ENCODE assay signal across 24 mouse cellular contexts in the genomic region with DNA sequence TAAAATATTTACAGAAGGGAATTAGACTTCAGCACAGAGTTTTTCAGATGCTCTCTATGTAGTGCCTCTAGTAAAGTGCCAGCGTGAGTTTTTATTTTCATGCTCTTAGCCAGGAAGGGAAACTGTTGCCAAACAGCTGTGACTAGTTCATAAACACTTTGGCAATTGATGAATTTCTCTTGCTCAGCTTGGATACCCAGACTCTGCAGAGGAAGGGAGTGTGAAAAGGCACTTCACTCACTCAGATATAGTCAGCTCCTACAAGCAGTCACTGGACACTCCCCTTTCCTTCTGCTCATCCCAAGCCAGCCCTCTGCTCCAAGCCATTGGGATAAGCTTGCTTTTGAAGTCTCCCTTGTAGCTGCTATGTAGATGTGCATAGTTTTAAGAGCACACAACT. TPM values are rescaled to one million over a fixed set of nuclear protein-coding genes. Genes with fewer than 3 reads are reported as not detected.
DNase-seq lines count a peak whose midpoint lies in the region; ATAC-seq lines count a peak whose summit lies in the region.
"Had no signal": no experiment of that assay in that cellular context is flagged by ENCODE, and none has a peak within 500 bp of the region (broad histone marks: within the 10 kb centered on the region; RNA-seq: fewer than 3 reads in every experiment).

No protein-coding gene starts in this region.

- H3K4me3 ChIP-seq in forebrain, embryonic 14.5 days (ENCODE audit: low read depth, low read length), result no peak overlapping the region
- no peak overlapping the region for H3K4me3 ChIP-seq in forebrain, embryonic 16.5 days (replicated peaks; ENCODE audit: low read length)
- H3K4me3 ChIP-seq in lung, embryonic 15.5 days, result no peak overlapping the region
- H3K4me3 ChIP-seq: embryonic facial prominence, embryonic 12.5 days; forebrain, embryonic 13.5 days; heart, adult 2 months; heart, embryonic 15.5 days; hindbrain, embryonic 10.5 days had no signal

- no peaks in the 10 kb centered on the region for H3K9me3 ChIP-seq in forebrain, embryonic 14.5 days (replicated peaks; ENCODE audit: control insufficient read depth, low read length)
- no peaks in the 10 kb centered on the region for H3K9me3 ChIP-seq in forebrain, embryonic 16.5 days (ENCODE audit: control insufficient read depth, low read length)
- no peaks in the 10 kb centered on the region for H3K9me3 ChIP-seq in lung, embryonic 15.5 days
- H3K9me3 ChIP-seq: embryonic facial prominence, embryonic 12.5 days; forebrain, embryonic 13.5 days; heart, embryonic 15.5 days; hindbrain, embryonic 10.5 days had no signal

- no peaks in the 10 kb centered on the region for H3K4me1 ChIP-seq in forebrain, embryonic 14.5 days (ENCODE audit: control insufficient read depth, insufficient read depth, low read length)
- H3K4me1 ChIP-seq in forebrain, embryonic 16.5 days (replicated peaks; ENCODE audit: control insufficient read depth, insufficient read depth, low read length), result no peaks in the 10 kb centered on the region
- H3K4me1 ChIP-seq in lung, embryonic 15.5 days, result peaks cover 3% of the 10 kb centered on the region; the same call in 1 of the 2 replicates
- H3K4me1 ChIP-seq: embryonic facial prominence, embryonic 12.5 days; heart, embryonic 15.5 days had no signal

- 0 out of 2 replicates have a peak, but pooled peaks cover 3% of the 10 kb centered on the region for H3K27me3 ChIP-seq in forebrain, embryonic 14.5 days (replicated peaks; ENCODE audit: control insufficient read depth, insufficient read depth, low read length)
- 0 out of 2 replicates have a peak, but pooled peaks cover 2% of the 10 kb centered on the region for H3K27me3 ChIP-seq in forebrain, embryonic 16.5 days (replicated peaks; ENCODE audit: control insufficient read depth, insufficient read depth, low read length)
- H3K27me3 ChIP-seq in lung, embryonic 15.5 days, result peaks cover 18% of the 10 kb centered on the region
- H3K27me3 ChIP-seq: embryonic facial prominence, embryonic 12.5 days; heart, embryonic 15.5 days; Patski had no signal

- no peaks in the 10 kb centered on the region for H3K36me3 ChIP-seq in forebrain, embryonic 14.5 days (ENCODE audit: control insufficient read depth, insufficient read depth, low read length)
- H3K36me3 ChIP-seq in forebrain, embryonic 16.5 days (ENCODE audit: control insufficient read depth, insufficient read depth), result no peaks in the 10 kb centered on the region
- no peaks in the 10 kb centered on the region for H3K36me3 ChIP-seq in lung, embryonic 15.5 days
- H3K36me3 ChIP-seq: embryonic facial prominence, embryonic 12.5 days; heart, embryonic 15.5 days; hindbrain, embryonic 10.5 days had no signal

- no peak overlapping the region for H3K9ac ChIP-seq in forebrain, embryonic 14.5 days (ENCODE audit: low read length)
- H3K9ac ChIP-seq in forebrain, embryonic 16.5 days (replicated peaks; ENCODE audit: low read depth, low read length), result no peak overlapping the region
- H3K9ac ChIP-seq in lung, embryonic 15.5 days, result no peak overlapping the region
- H3K9ac ChIP-seq: embryonic facial prominence, embryonic 12.5 days; forebrain, embryonic 13.5 days; heart, embryonic 15.5 days; hindbrain, embryonic 14.5 days had no signal

- no peak overlapping the region for H3K27ac ChIP-seq in forebrain, embryonic 14.5 days (ENCODE audit: low read depth, low read length)
- no peak overlapping the region for H3K27ac ChIP-seq in forebrain, embryonic 16.5 days (ENCODE audit: low read length)
- H3K27ac ChIP-seq in lung, embryonic 15.5 days, result no peak overlapping the region
- H3K27ac ChIP-seq: embryonic facial prominence, embryonic 12.5 days; forebrain, embryonic 13.5 days; heart, adult 2 months; heart, embryonic 15.5 days; hindbrain, embryonic 10.5 days; hindbrain, embryonic 14.5 days had no signal

- DNase-seq in forebrain, embryonic 14.5 days (ENCODE audit: low spot score), result peak; percentile 44
- no peak for DNase-seq in lung, postnatal 25 days (ENCODE audit: low spot score)
- peak; percentile 52 for DNase-seq in lung, postnatal 10 days
- DNase-seq in left cerebral cortex, adult 8-10 months (ENCODE audit: low spot score in 2 of 2), result no peak
- no peak for DNase-seq in cerebellum, adult 11 months
- DNase-seq: adrenal gland, postnatal 14 days; cerebellum, adult 2 months; cerebellum, postnatal 14 days; embryo, embryonic 11 days; gastrocnemius, postnatal 10 days; heart, adult 2 months; heart, postnatal 14 days had no signal

- no peak overlapping the region for H3K4me2 ChIP-seq in forebrain, embryonic 14.5 days (ENCODE audit: low read length)
- no peak overlapping the region for H3K4me2 ChIP-seq in forebrain, embryonic 16.5 days (ENCODE audit: low read length)
- H3K4me2 ChIP-seq in lung, embryonic 15.5 days, result no peak overlapping the region
- H3K4me2 ChIP-seq: embryonic facial prominence, embryonic 12.5 days; forebrain, embryonic 13.5 days; heart, embryonic 11.5 days; heart, embryonic 15.5 days; hindbrain, embryonic 14.5 days had no signal

- 79% methylated on average over 1 of the region's 1 CpGs for WGBS in forebrain, embryonic 14.5 days
- 48% methylated on average over 1 of the region's 1 CpGs for WGBS in forebrain, embryonic 16.5 days
- WGBS in lung, embryonic 15.5 days, result 47% methylated on average over 1 of the region's 1 CpGs

- no peak for ATAC-seq in forebrain, embryonic 14.5 days
- ATAC-seq in forebrain, embryonic 16.5 days, result no peak
- ATAC-seq in lung, embryonic 15.5 days (ENCODE audit: borderline replicate concordance, extremely low read depth, low FRiP score, low TSS enrichment), result peak; percentile 52; the same call in 1 of the 2 replicates
- ATAC-seq: activated CD4-positive, CD25-positive, alpha-beta regulatory T cell, adult 4 months; forebrain, embryonic 13.5 days; Patski had no signal

RNA-seq across cellular contexts. Expression of gene Aldh1a2, which starts 21.0 kb away (rescaled TPM):
- 12.4 and 19.5 TPM in 2 replicates for polyA plus RNA-seq in forebrain, embryonic 14.5 days (2014; fragmentation: Nextera tagmentation; extraction: Ambion mirVana)
- 13.1 and 20.0 TPM in 2 replicates for polyA plus RNA-seq in forebrain, embryonic 16.5 days (2015; fragmentation: Nextera tagmentation; extraction: Ambion mirVana)
- polyA plus RNA-seq in lung, embryonic 15.5 days (2015; fragmentation: Nextera tagmentation; extraction: Ambion mirVana), result 30.6 and 37.3 TPM in 2 replicates
- total RNA-seq in left cerebral cortex, adult 8-10 months (2022), result 10 to 100 TPM in 3 of 4 experiments, 1 to 10 TPM in 1; 8.2 to 12.1 (median 11.3) TPM
- total RNA-seq: common myeloid progenitor, adult 5-6 weeks; MEL had no signal
- polyA plus RNA-seq: activated CD4-positive, CD25-positive, alpha-beta regulatory T cell, adult 4 months had no signal

Comparison
In these comparisons a context has a peak if more than half of its experiments do, and no peak if none do; other contexts are left out.
1. DNase-seq: peak in forebrain, embryonic 14.5 days (single experiment) and lung, postnatal 10 days (single experiment); none in lung, postnatal 25 days (single experiment), left cerebral cortex, adult 8-10 months (0 of 2) and cerebellum, adult 11 months (single experiment).